Mouse (Mus musculus): ENCODE results near the gene Lats2. TPM values are rescaled to one million over a fixed set of nuclear protein-coding genes. Genes with fewer than 3 reads are reported as not detected.

Lats2 gene
- polyA plus RNA-seq, 2 experiments: 25.3 to 28.5 TPM

- 0 out of 2 replicates have a peak, but pooled peaks cover 5% of the 10 kb centered on the region for H3K4me1 ChIP-seq (ENCODE audit: control insufficient read depth, insufficient read depth, low read length)
- TF ChIP-seq POLR2A (IDR thresholded peaks at IDR 0.05; ENCODE audit: borderline replicate concordance, extremely low read depth, insufficient read depth, insufficient read length): no peak
- H3K36me3 ChIP-seq (ENCODE audit: control insufficient read depth, insufficient read depth, low read length): peaks cover 43% of the 10 kb centered on the region
- no peaks in the 10 kb centered on the region for H3K9me3 ChIP-seq (ENCODE audit: control insufficient read depth, low read length)
- H3K27me3 ChIP-seq (ENCODE audit: control insufficient read depth, insufficient read depth, low read length): no peaks in the 10 kb centered on the region
- H3K27ac ChIP-seq (replicated peaks; ENCODE audit: low read depth, low read length): no peak overlapping the region
- 93% methylated on average over 4 of the region's 4 CpGs for WGBS
- ATAC-seq (ENCODE audit: low FRiP score, low read depth) (no peak), DNase-seq (ENCODE audit: low spot score) (no peak)
- H3K4me3 ChIP-seq (replicated peaks; ENCODE audit: low read length): no peak overlapping the region
- no peak overlapping the region for H3K4me2 ChIP-seq (replicated peaks; ENCODE audit: low read depth, low read length, severe bottlenecking)
- 0 out of 2 replicates have a peak overlapping the region, but pooled peaks have one; percentile 12 for H3K9ac ChIP-seq (ENCODE audit: low read depth, low read length, severe bottlenecking)
Measured at GRCm38 (mm10) chr14:57706760-57707099, 51.5 kb downstream of the Lats2 start.

- Histone ChIP-seq H3K9me3 (ENCODE audit: control insufficient read depth, low read length) (no peaks in the 10 kb centered on the region), H3K4me2 (replicated peaks; ENCODE audit: low read depth, low read length, severe bottlenecking) (no peak overlapping the region), H3K27me3 (ENCODE audit: control insufficient read depth, insufficient read depth, low read length) (no peaks in the 10 kb centered on the region), H3K27ac (replicated peaks; ENCODE audit: low read depth, low read length) (no peak overlapping the region), H3K36me3 (ENCODE audit: control insufficient read depth, insufficient read depth, low read length) (peaks cover 44% of the 10 kb centered on the region), H3K9ac (ENCODE audit: low read depth, low read length, severe bottlenecking) (no peak overlapping the region), H3K4me3 (replicated peaks; ENCODE audit: low read length) (no peak overlapping the region), H3K4me1 (ENCODE audit: control insufficient read depth, insufficient read depth, low read length) (0 out of 2 replicates have a peak, but pooled peaks cover 5% of the 10 kb centered on the region)
- TF ChIP-seq POLR2A (IDR thresholded peaks at IDR 0.05; ENCODE audit: borderline replicate concordance, extremely low read depth, insufficient read depth, insufficient read length): no peak
- 80% methylated on average over 4 of the region's 4 CpGs for WGBS
- ATAC-seq (ENCODE audit: low FRiP score, low read depth) (no peak), DNase-seq (ENCODE audit: low spot score) (no peak)
Measured at GRCm38 (mm10) chr14:57705759-57706158, 52.4 kb downstream of the Lats2 start.

- no peak overlapping the region for H3K9ac ChIP-seq (ENCODE audit: low read depth, low read length, severe bottlenecking)
- ATAC-seq (ENCODE audit: low FRiP score, low read depth) (no peak), DNase-seq (ENCODE audit: low spot score) (no peak)
- H3K9me3 ChIP-seq (ENCODE audit: control insufficient read depth, low read length): no peaks in the 10 kb centered on the region
- H3K4me2 ChIP-seq (replicated peaks; ENCODE audit: low read depth, low read length, severe bottlenecking): no peak overlapping the region
- no peak overlapping the region for H3K27ac ChIP-seq (replicated peaks; ENCODE audit: low read depth, low read length)
- no peak overlapping the region for H3K4me3 ChIP-seq (replicated peaks; ENCODE audit: low read length)
- peaks cover 48% of the 10 kb centered on the region for H3K36me3 ChIP-seq (ENCODE audit: control insufficient read depth, insufficient read depth, low read length)
- H3K4me1 ChIP-seq (ENCODE audit: control insufficient read depth, insufficient read depth, low read length): 0 out of 2 replicates have a peak, but pooled peaks cover 5% of the 10 kb centered on the region
- H3K27me3 ChIP-seq (ENCODE audit: control insufficient read depth, insufficient read depth, low read length): no peaks in the 10 kb centered on the region
- WGBS: 87% methylated on average over 4 of the region's 4 CpGs
- no peak for TF ChIP-seq POLR2A (IDR thresholded peaks at IDR 0.05; ENCODE audit: borderline replicate concordance, extremely low read depth, insufficient read depth, insufficient read length)
Measured at GRCm38 (mm10) chr14:57705075-57705474, 53.1 kb downstream of the Lats2 start.

- no peak for TF ChIP-seq POLR2A (IDR thresholded peaks at IDR 0.05; ENCODE audit: borderline replicate concordance, extremely low read depth, insufficient read depth, insufficient read length)
- Histone ChIP-seq H3K4me3 (replicated peaks; ENCODE audit: low read length) (no peak overlapping the region), H3K4me2 (replicated peaks; ENCODE audit: low read depth, low read length, severe bottlenecking) (no peak overlapping the region), H3K27ac (replicated peaks; ENCODE audit: low read depth, low read length) (peak overlapping the region; percentile 52; the same call in 1 of the 2 replicates), H3K36me3 (ENCODE audit: control insufficient read depth, insufficient read depth, low read length) (peaks cover 75% of the 10 kb centered on the region), H3K9me3 (ENCODE audit: control insufficient read depth, low read length) (no peaks in the 10 kb centered on the region), H3K9ac (ENCODE audit: low read depth, low read length, severe bottlenecking) (no peak overlapping the region), H3K27me3 (ENCODE audit: control insufficient read depth, insufficient read depth, low read length) (no peaks in the 10 kb centered on the region), H3K4me1 (ENCODE audit: control insufficient read depth, insufficient read depth, low read length) (0 out of 2 replicates have a peak, but pooled peaks cover 3% of the 10 kb centered on the region)
- WGBS: 56% methylated on average over 12 of the region's 12 CpGs
- DNase-seq (ENCODE audit: low spot score) (no peak), ATAC-seq (ENCODE audit: low FRiP score, low read depth) (no peak)
Measured at GRCm38 (mm10) chr14:57701915-57702477, 56.2 kb downstream of the Lats2 start.

GRCm38 (mm10) chr14:57699461-57699970 is 58.7 kb downstream of the Lats2 start:
- Histone ChIP-seq H3K36me3 (ENCODE audit: control insufficient read depth, insufficient read depth, low read length) (peaks cover 80% of the 10 kb centered on the region), H3K9me3 (ENCODE audit: control insufficient read depth, low read length) (no peaks in the 10 kb centered on the region)
- ATAC-seq (ENCODE audit: low FRiP score, low read depth): no peak

More at GRCm38 (mm10) chr14:57699461-57699970, 58.7 kb downstream of the Lats2 start:
- TF ChIP-seq POLR2A (IDR thresholded peaks at IDR 0.05; ENCODE audit: borderline replicate concordance, extremely low read depth, insufficient read depth, insufficient read length): no peak
- Histone ChIP-seq H3K27ac (replicated peaks; ENCODE audit: low read depth, low read length) (no peak overlapping the region), H3K4me1 (ENCODE audit: control insufficient read depth, insufficient read depth, low read length) (0 out of 2 replicates have a peak, but pooled peaks cover 3% of the 10 kb centered on the region), H3K4me3 (replicated peaks; ENCODE audit: low read length) (no peak overlapping the region), H3K9ac (ENCODE audit: low read depth, low read length, severe bottlenecking) (no peak overlapping the region), H3K4me2 (replicated peaks; ENCODE audit: low read depth, low read length, severe bottlenecking) (no peak overlapping the region), H3K27me3 (ENCODE audit: control insufficient read depth, insufficient read depth, low read length) (no peaks in the 10 kb centered on the region)
- 96% methylated on average over 33 of the region's 33 CpGs for WGBS
- DNase-seq (ENCODE audit: low spot score): no peak

Data from limb, embryonic 14.5 days (tissue).